Mouse (Mus musculus): ENCODE data around the gene Arhgef5. TPM values are rescaled to one million over a fixed set of nuclear protein-coding genes. Genes with fewer than 3 reads are reported as not detected.
"Not testable (repeated sequence)": the region's sequence is repeated elsewhere in the genome, so short reads cannot be mapped to it uniquely, and the experiment has no call there.

Gene Arhgef5
- total RNA-seq (2021): 10 to 100 TPM; 15.7 to 19.4 TPM
- long read RNA-seq, experiment 1, full-length matches to known transcripts: 1 of 2 reads
- long read RNA-seq, experiment 1, partial matches to known transcripts: 0 of 2 reads
- long read RNA-seq, experiment 1, other reads (novel, unspliced or antisense): 1 of 2 reads
- long read RNA-seq, experiment 2, partial matches to known transcripts: 7 of 8 reads
- long read RNA-seq, experiment 2, other reads (novel, unspliced or antisense): 1 of 8 reads

GRCm38 (mm10) chr6:43265363-43266041, at the start of gene Arhgef5:
TSS of gene Arhgef5 (plus strand) at chr6:43265582.
- peak; percentile 60 to 63 for DNase-seq (ENCODE audit: low spot score in 2 of 2)

DNA sequence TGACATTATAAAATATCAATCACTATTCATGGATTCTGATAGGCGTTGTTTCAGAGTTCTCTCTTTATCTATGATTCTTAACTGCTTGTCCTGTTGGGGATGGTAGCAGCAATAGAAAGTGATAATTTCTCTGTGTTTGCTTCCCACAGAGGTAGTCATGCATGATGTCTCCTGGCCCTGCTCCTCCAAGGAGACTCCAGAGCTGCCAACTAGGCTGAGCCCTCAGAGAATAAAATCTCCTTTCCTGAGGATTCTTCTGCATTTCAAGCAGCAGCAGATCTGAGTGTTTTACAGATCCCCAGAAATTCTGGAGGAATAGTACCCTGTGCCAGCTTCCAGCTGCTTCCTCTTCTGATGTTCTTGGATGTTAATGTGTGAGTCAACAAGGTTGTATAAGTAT, 34.1 kb upstream of the Arhgef5 start, which contains the start of gene Olfr47:
Olfr47 (plus strand) TSS at position 275 of the 400 bp plus-strand sequence.
- DNase-seq (ENCODE audit: low spot score in 2 of 2): not testable (repeated sequence)

DNA sequence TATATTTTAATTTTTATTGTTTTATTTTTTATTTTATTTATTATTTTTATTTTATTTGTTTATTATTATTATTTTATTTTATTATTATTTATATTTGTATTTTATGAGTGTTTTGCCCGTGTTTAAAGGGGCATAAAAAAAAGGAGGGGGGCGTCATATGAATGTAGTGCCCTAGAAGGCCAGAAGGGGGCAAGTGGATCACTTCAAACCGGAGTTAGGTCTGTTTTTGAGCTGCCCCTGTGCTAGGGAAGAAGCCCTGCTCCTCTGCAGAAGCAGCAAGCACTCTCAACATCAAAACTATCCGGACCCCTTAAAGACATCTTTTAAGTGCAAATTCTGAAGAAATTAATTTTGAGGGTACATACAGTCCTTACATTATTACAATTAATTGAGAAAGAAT, 23.3 kb upstream of the Arhgef5 start:
- no peak for DNase-seq (ENCODE audit: low spot score in 2 of 2)

DNA sequence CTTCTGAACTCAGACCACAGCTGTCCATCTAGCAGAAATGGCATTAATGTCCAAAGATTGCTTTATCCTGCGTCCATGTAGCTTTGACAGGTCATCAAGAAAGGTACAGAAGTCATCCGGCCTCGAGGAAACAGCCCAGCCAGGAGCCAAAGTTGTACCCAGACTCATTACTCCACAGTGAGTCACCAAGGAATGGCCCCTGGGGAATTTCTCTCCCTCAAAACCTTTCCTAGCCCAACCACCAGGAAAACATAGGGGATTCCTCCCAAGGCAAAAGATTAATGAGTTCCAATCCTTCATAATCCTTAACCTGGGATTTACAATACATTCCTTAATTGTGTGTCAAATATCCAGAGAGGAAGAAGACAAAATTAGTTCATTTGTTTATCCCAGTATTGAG, 18.0 kb upstream of the Arhgef5 start:
- DNase-seq (ENCODE audit: low spot score in 2 of 2): no peak

GRCm38 (mm10) chr6:43252994-43253393, 12.4 kb upstream of the Arhgef5 start:
- DNase-seq (ENCODE audit: low spot score in 2 of 2): no peak

DNA sequence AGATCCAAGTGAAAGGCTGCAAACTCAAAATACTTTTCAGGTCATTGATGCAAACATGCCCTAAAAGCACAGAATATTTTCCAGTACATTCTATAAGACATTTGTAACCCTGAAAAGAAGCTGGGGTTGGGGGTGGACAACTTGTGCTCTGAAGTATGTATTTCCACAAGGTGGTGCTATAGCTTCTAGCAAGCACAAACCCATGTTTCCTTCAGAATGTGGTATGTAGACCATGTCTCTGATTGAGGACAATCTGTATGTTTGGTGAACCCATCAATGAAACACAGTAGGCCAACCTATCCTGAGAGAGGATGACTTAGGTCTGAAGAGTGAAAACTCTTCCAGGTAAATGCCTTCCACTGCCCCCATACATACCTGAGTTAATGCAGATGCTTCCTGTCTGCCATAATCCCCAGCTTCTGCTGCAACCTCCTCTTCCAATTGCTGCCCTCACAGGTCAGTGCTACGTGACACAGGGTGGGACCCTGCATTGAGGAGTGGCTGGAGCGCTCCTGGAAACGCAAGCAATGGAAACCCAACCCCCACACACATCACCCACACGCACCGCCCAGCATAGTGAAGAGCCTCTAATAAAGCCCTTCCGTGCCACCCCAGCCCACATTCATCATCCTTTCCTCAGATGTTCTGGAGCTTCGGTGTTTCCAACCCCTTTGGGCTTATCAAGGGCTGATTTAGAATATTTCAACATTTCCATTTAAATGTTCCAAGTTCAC, 11.0 kb upstream of the Arhgef5 start:
- DNase-seq (ENCODE audit: low spot score in 2 of 2): no peak

GRCm38 (mm10) chr6:43260756-43261155, 4.6 kb upstream of the Arhgef5 start:
- DNase-seq (ENCODE audit: low spot score in 2 of 2): no peak

- DNase-seq (ENCODE audit: low spot score in 2 of 2): peak; percentile 9 to 41
Observed at GRCm38 (mm10) chr6:43266356-43266755, 974 bp downstream of the Arhgef5 start.

DNA sequence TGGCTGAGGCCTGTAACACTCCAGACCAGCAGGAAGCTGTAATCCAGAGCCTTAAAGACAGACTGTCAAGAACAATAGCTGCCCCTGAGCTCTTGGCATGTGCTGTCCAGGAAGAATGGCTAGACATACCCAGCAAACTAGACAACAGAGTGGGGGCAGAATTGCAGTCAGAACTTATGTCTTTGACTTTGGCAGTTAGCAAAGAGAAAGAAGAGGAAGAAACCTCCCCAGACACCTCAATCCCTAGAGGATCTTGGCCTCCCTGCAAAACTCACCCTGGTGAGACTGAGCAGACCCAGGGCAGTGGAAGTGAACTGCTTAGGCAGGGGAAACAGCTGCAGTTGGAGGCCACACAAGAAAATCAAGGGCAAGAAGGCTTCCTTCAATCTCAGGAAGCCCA, 7.2 kb downstream of the Arhgef5 start:
- no peak for DNase-seq (ENCODE audit: low spot score in 2 of 2)

DNA sequence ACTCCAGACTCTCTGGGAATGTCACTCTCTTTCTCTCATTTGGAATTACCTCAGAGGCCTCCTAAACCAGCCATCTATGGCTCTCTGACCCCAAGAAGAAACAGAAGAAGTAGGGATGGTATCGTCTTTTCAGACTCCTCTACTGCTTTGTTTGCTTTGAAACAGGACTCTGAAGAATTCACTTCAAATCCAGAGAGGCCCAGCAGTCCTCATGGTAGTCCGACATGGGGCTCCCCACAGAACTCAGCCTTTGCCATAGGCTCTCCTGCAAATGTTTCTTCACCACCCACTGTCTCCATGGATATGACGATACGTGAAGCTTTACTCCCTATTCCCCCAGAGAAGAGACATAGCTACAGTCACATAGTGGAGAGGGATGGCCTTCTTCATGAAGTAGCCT, 8.7 kb downstream of the Arhgef5 start:
- DNase-seq (ENCODE audit: low spot score in 2 of 2): no peak

GRCm38 (mm10) chr6:43278247-43278646, 12.9 kb downstream of the Arhgef5 start:
- DNase-seq (ENCODE audit: low spot score in 2 of 2): no peak

DNA sequence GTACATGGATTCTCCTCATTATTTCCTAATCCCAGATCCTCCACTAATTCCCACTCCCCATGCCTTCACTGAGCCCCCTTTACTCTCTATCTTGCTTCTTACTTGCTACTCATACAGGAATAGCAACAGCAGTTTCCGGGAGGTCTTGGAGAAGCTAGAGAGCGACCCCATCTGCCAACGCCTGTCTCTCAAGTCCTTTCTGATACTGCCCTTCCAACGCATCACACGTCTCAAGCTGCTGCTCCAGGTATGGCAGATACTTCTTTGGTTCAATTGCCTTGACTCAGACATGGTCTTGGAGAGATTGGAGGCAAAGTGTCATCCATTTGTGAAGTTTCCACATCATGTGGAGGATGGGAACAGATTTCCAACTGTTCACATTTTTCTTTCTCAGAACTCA, 15.1 kb downstream of the Arhgef5 start:
- no peak for DNase-seq (ENCODE audit: low spot score in 2 of 2)

GRCm38 (mm10) chr6:43292041-43292440, 26.7 kb downstream of the Arhgef5 start:
- no peak for DNase-seq (ENCODE audit: low spot score in 2 of 2)

- DNase-seq (ENCODE audit: low spot score in 2 of 2): peak in 1 of 2 experiments; percentile 22
Observed at GRCm38 (mm10) chr6:43292471-43293076, 27.2 kb downstream of the Arhgef5 start.

DNA sequence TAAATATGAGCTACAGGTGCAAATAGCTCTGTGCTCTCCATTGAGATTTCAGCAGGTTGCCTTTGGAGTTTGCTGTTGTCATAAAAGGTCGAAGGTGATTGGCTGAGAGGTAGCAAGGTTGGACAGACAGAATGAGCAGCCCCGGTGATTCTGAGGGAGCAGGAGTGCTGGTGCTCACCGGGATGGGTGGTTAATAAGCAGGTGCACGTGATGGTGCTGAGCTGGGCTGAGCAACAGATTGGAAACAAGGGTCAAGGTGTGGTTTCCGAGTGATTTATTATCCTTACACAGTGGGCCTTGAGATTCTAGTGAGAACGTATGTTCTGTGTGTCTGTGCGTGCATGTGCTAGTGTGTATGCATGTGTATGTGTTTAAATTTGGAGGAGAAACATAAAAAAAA, 27.8 kb downstream of the Arhgef5 start:
- DNase-seq (ENCODE audit: low spot score in 2 of 2): no peak

GRCm38 (mm10) chr6:43295908-43296307, 30.5 kb downstream of the Arhgef5 start:
- DNase-seq (ENCODE audit: low spot score in 2 of 2): no peak

DNA sequence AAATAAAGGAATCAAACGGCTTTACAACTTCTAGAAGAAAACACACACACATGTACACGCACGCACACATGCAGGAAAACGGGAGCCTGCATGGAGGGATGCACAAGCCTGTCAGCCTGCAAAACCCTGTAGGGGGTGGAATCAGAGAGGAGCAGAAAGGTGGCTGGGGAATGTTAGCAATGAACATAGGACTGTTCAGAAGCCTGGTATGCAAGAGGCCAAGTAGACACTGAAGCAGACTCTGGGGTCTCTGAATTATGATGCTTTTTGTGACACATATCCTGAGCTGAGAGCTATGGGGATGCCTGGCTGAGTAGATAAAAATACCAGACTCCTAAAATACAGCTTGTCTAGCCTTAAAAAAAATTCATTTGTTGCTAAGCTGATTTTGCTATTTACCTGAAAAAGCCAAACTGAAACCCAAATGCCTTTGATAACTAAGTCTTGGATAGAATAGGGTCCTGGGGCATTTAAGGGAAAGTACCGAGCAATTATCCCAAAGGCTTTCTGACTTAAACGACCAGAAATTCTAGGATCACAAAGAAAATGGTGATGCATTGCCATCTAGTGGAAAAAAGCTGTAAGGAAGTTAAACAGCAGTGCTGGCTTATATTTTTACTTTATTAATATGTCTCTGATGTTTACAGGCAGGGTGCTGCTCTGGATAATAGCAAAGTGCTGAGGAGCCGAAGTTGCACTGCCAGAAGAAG, 31.6 kb downstream of the Arhgef5 start:
- DNase-seq (ENCODE audit: low spot score in 2 of 2): no peak

DNA sequence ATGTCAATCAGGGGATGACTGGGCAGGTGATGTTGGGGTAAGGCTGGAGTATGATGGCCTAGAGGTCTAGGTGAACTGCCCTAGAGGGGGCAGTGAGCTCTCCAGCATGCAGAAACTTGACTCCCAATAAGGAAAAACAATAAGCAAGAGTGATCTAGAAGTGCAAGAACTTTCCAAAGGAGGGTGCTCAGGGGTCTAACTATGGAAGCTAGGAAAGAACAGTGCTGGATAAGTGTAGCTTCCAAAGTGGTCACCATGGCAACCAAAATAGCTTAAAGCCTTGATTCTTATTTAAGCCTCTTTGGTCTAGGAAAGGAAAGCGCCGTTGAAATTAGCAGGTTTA, 32.1 kb downstream of the Arhgef5 start:
- DNase-seq (ENCODE audit: low spot score in 2 of 2): no peak

DNA sequence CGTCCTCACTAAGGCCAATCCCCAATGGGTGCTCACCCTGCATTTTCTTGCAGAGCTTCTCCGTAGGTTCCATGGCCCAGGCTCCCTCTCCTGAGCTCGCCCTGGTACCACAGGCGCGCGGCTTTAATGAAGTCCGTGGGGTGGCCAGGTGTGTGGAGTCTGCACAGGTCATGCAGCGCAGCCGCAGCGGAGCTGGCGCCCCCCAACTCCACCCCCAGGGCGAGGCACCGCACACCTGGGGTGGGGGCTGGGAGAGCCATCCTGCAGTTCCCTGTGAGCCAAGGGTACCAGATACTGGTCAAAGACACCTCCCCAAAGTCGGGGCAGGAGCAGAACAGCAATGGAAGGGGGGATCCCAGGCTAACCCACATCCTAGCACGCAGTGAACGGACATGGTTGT, 44.1 kb downstream of the Arhgef5 start, which contains the start of gene Nobox:
Nobox (minus strand) TSS at position 101 of the 400 bp plus-strand sequence.
- no peak for DNase-seq (ENCODE audit: low spot score in 2 of 2)

- no peak for DNase-seq (ENCODE audit: low spot score in 2 of 2)
Observed at GRCm38 (mm10) chr6:43310071-43310470, 44.7 kb downstream of the Arhgef5 start.

- DNase-seq (ENCODE audit: low spot score in 2 of 2): no peak
Observed at GRCm38 (mm10) chr6:43312546-43312945, 47.2 kb downstream of the Arhgef5 start.

Measured in adrenal gland, adult 18-20 months (tissue).